Mouse (Mus musculus) kidney, embryonic 14.5 days (tissue): ENCODE data around the gene Rnft2. TPM values are rescaled to one million over a fixed set of nuclear protein-coding genes. Genes with fewer than 3 reads are reported as not detected.

Experiments
- ATAC-seq: fragments of 200-750 bp; cut with Nextera tagmentation; 2 replicates; pipeline ENCODE4 v1.8.0; 2017; ENCODE audit warnings: moderate number of reproducible peaks, mild to moderate bottlenecking, moderate TSS enrichment, moderate library complexity; ENCODE audit not compliant: low FRiP score, low TSS enrichment
- H3K27ac ChIP-seq: fragments of 300-500 bp; sonication (generic); 2 replicates; pipeline ENCODE4 v1.5.1; 2014; ENCODE audit warnings: low read depth, mild to moderate bottlenecking, low read length, moderate library complexity, mixed read lengths
- H3K27me3 ChIP-seq: fragments of 300-500 bp; sonication (generic); 2 replicates; pipeline ENCODE4 v1.6.1; 2014; ENCODE audit warnings: mild to moderate bottlenecking, low read length; ENCODE audit not compliant: control insufficient read depth, insufficient read depth
- H3K36me3 ChIP-seq: fragments of 300-500 bp; sonication (generic); 2 replicates; pipeline ENCODE4 v1.6.1; 2014; ENCODE audit warnings: low read length, mixed read lengths; ENCODE audit not compliant: control insufficient read depth, insufficient read depth
- H3K4me1 ChIP-seq: fragments of 300-500 bp; sonication (generic); 2 replicates; pipeline ENCODE4 v1.6.1; 2014; ENCODE audit warnings: low read length, mixed read lengths; ENCODE audit not compliant: control insufficient read depth, insufficient read depth
- H3K4me2 ChIP-seq: fragments of 300-500 bp; sonication (generic); replicated peaks from 2 replicates; pipeline ENCODE4 v1.6.1; 2014; ENCODE audit warnings: low read depth, mild to moderate bottlenecking, low read length
- H3K4me3 ChIP-seq: fragments of 300-500 bp; sonication (generic); 2 replicates; pipeline ENCODE4 v1.5.1; 2014; ENCODE audit warnings: mild to moderate bottlenecking, low read length
- H3K9ac ChIP-seq: fragments of 300-500 bp; sonication (generic); 2 replicates; pipeline ENCODE4 v1.6.1; 2014; ENCODE audit warnings: low read depth, mild to moderate bottlenecking, low read length, moderate library complexity
- H3K9me3 ChIP-seq: fragments of 300-500 bp; sonication (generic); 2 replicates; pipeline ENCODE4 v1.6.1; 2016; ENCODE audit warnings: low read length; ENCODE audit not compliant: control insufficient read depth
- WGBS: fragments of 180-500 bp; shearing (Covaris S2); extraction: QIAGEN DNeasy Blood & Tissue Kit; methylation state at CpG from one replicate; pipeline ENCODE4 v1.1.7; 2014; 5-methylcytosine and 5-hydroxymethylcytosine counted together
- polyA plus RNA-seq: library from polyadenylated mRNA; unstranded; fragments of >200 nt; fragmentation: Nextera tagmentation; extraction: Ambion mirVana; gene quantifications from 2 replicates; pipeline ENCODE4 v1.2.1, GENCODE M21; 2014

The Rnft2 gene
- polyA plus RNA-seq, 1 experiment from 2014 or later: 4.2 TPM

GRCm38 (mm10) chr5:118260055-118260454 lies 15.1 kb upstream of the Rnft2 start:
- no peaks in the 10 kb centered on the region for H3K27me3 ChIP-seq
- no peak for ATAC-seq
- H3K4me2 ChIP-seq: no peak overlapping the region
- 74% methylated on average over 10 of the region's 10 CpGs for WGBS
- no peak overlapping the region for H3K4me3 ChIP-seq
- H3K9ac ChIP-seq: no peak overlapping the region
- H3K36me3 ChIP-seq: peaks cover 60% of the 10 kb centered on the region
- no peaks in the 10 kb centered on the region for H3K4me1 ChIP-seq
- H3K9me3 ChIP-seq: no peaks in the 10 kb centered on the region
- H3K27ac ChIP-seq: no peak overlapping the region

DNA sequence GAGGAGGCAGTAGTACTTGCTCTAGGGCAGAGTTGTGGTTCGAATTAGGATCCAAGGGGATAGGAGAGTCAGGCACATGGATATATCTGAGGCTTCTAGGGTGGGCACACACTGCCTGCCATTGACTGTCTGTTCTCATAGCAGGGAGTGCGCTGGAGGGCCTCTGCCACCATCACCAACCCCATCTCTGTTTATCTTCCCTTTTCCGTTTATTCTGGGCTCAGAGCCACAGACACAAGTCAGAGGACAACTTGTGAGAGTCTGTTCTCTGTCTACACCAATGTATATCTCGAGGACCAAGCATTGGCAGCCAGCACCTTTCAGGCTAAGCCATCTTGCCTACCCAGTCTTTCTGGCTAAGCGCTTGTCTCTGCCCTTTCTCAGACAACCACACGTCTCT lies 14.7 kb upstream of the Rnft2 start:
- Histone ChIP-seq H3K9me3 (no peaks in the 10 kb centered on the region), H3K27me3 (no peaks in the 10 kb centered on the region), H3K4me1 (no peaks in the 10 kb centered on the region), H3K36me3 (peaks cover 60% of the 10 kb centered on the region), H3K27ac (no peak overlapping the region), H3K9ac (no peak overlapping the region), H3K4me2 (no peak overlapping the region), H3K4me3 (no peak overlapping the region)
- WGBS: 86% methylated on average over 6 of the region's 6 CpGs
- ATAC-seq: no peak

DNA sequence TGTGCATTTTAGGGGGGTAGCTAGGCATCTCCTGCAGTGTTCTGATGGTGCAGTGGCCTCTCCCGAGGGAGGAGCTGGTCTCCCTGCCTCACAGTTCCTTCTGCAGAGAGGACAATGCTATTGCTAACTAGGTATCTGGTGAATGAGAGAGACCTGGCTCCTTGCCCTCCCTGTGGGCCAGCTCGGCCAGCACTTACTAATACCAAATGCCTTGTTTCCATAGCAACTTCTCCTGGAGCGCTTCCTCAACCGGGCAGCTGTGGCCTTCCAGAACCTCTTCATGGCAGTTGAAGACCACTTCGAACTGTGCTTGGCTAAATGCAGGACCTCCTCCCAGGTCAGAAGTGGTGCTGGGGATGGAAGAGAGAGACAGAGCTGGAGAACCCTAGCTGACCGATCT lies 14.2 kb upstream of the Rnft2 start:
- no peak overlapping the region for H3K4me2 ChIP-seq
- no peaks in the 10 kb centered on the region for H3K4me1 ChIP-seq
- whole genome bisulfite sequencing: 80% methylated on average over 6 of the region's 6 CpGs
- no peak overlapping the region for H3K9ac ChIP-seq
- H3K36me3 ChIP-seq: peaks cover 60% of the 10 kb centered on the region
- H3K27ac ChIP-seq: no peak overlapping the region
- no peak for ATAC-seq
- no peaks in the 10 kb centered on the region for H3K9me3 ChIP-seq
- no peaks in the 10 kb centered on the region for H3K27me3 ChIP-seq
- no peak overlapping the region for H3K4me3 ChIP-seq

- Histone ChIP-seq H3K36me3 (peaks cover 55% of the 10 kb centered on the region), H3K27me3 (no peaks in the 10 kb centered on the region), H3K4me1 (no peaks in the 10 kb centered on the region), H3K27ac (no peak overlapping the region), H3K9ac (no peak overlapping the region), H3K4me3 (no peak overlapping the region), H3K4me2 (no peak overlapping the region), H3K9me3 (no peaks in the 10 kb centered on the region)
- WGBS: 95% methylated on average over 4 of the region's 4 CpGs
- no peak for ATAC-seq
Measured at GRCm38 (mm10) chr5:118256981-118257380, 12.1 kb upstream of the Rnft2 start.

DNA sequence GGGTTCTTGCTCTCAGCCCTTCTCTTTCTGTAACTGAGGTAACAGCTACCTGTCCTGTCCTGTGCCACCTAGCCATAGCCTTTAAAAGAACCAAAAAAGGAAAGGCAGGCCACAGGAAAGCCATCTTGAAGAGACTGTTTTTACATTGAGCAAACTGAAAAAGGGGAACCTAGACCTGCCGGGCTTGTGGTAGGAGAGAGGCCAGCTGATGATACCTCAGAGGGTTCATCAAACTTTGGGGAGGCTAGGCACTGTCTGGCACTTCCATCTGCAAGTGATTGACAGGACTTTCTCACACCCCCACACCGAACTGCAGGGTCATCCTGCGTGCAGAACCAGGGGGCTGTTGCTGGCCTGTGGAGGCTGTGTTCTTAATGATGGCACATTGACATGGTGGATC lies 8.6 kb upstream of the Rnft2 start:
- no peak overlapping the region for H3K27ac ChIP-seq
- peaks cover 27% of the 10 kb centered on the region for H3K36me3 ChIP-seq
- no peaks in the 10 kb centered on the region for H3K9me3 ChIP-seq
- no peak overlapping the region for H3K4me3 ChIP-seq
- WGBS: 89% methylated on average over 3 of the region's 3 CpGs
- H3K4me2 ChIP-seq: no peak overlapping the region
- H3K27me3 ChIP-seq: no peaks in the 10 kb centered on the region
- no peaks in the 10 kb centered on the region for H3K4me1 ChIP-seq
- ATAC-seq: no peak
- H3K9ac ChIP-seq: no peak overlapping the region

DNA sequence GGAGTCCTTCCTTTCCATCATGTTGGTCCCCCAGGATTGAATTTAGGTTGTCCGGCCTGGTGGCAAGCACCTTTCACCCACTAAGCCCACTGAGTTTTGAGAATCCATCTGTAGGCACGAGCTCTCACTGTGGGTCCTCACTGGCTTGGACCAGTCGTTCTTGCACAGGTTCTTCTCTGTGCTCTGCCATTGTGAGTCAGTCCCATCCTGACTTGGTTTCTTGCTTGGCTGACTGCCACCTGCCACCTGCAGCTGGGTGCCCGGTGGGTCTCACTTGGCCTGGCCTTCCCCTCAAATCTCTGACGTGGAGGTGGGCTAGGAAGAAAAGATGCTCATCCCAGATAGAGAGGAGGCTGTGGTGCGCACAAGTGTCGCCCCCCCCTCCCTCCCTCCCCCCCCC lies 6.1 kb upstream of the Rnft2 start:
- ATAC-seq: no peak
- Histone ChIP-seq H3K4me1 (peaks cover 8% of the 10 kb centered on the region), H3K4me3 (no peak overlapping the region), H3K9me3 (no peaks in the 10 kb centered on the region), H3K36me3 (peaks cover 13% of the 10 kb centered on the region; the same call in 1 of the 2 replicates), H3K9ac (no peak overlapping the region), H3K4me2 (no peak overlapping the region), H3K27me3 (no peaks in the 10 kb centered on the region), H3K27ac (no peak overlapping the region)
- WGBS: 87% methylated on average over 6 of the region's 7 CpGs

DNA sequence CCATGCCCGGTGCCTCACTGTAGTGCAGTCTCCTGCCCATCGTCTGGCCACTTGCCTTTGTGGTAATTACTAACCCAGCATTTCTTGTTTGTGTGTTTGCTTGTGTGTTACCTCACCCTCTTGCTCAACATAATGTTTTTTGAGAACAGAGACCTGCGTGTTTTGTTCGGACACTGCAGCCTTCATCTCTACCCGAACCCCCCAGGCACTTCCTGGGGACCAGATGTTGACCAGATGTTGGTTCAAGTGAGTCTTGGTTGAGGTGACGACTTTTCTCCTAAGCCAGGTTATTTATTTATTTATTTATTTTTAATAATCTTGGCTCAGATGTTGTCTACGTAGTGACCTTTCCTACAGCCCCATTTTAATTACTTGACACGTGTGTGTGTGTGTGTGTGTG lies 2.5 kb upstream of the Rnft2 start:
- WGBS: 88% methylated on average over 8 of the region's 8 CpGs
- no peak overlapping the region for H3K9ac ChIP-seq
- peaks cover 10% of the 10 kb centered on the region; the same call in 1 of the 2 replicates for H3K36me3 ChIP-seq
- H3K4me3 ChIP-seq: no peak overlapping the region
- no peaks in the 10 kb centered on the region for H3K27me3 ChIP-seq
- peaks cover 15% of the 10 kb centered on the region for H3K4me1 ChIP-seq
- H3K4me2 ChIP-seq: no peak overlapping the region
- H3K9me3 ChIP-seq: no peaks in the 10 kb centered on the region
- no peak for ATAC-seq
- no peak overlapping the region for H3K27ac ChIP-seq

GRCm38 (mm10) chr5:118245606-118246308 lies 841 bp upstream of the Rnft2 start:
- Histone ChIP-seq H3K4me2 (peak overlapping the region; percentile 83), H3K27me3 (no peaks in the 10 kb centered on the region), H3K36me3 (peaks cover 13% of the 10 kb centered on the region; the same call in 1 of the 2 replicates), H3K9me3 (no peaks in the 10 kb centered on the region), H3K4me3 (peak overlapping the region; percentile 76), H3K27ac (peak overlapping the region; percentile 39), H3K4me1 (peaks cover 15% of the 10 kb centered on the region), H3K9ac (peak overlapping the region; percentile 72)
- WGBS: 6% methylated on average over 15 of the region's 15 CpGs
- ATAC-seq: no peak; the same call in 1 of the 2 replicates

GRCm38 (mm10) chr5:118239671-118240070 lies 5.2 kb downstream of the Rnft2 start:
- ATAC-seq: no peak
- Histone ChIP-seq H3K36me3 (peaks cover 7% of the 10 kb centered on the region; the same call in 1 of the 2 replicates), H3K4me3 (no peak overlapping the region), H3K9me3 (no peaks in the 10 kb centered on the region), H3K27me3 (no peaks in the 10 kb centered on the region), H3K4me2 (no peak overlapping the region), H3K9ac (no peak overlapping the region), H3K4me1 (peaks cover 4% of the 10 kb centered on the region; the same call in 1 of the 2 replicates), H3K27ac (no peak overlapping the region)
- WGBS: 85% methylated on average over 12 of the region's 12 CpGs
